Mouse (Mus musculus): ENCODE measurements around the gene Slitrk5. TPM values are rescaled to one million over a fixed set of nuclear protein-coding genes. Genes with fewer than 3 reads are reported as not detected.
A peak's percentile ranks its signal among the peaks of the same experiment; 100 is the strongest.

Slitrk5 gene
- polyA plus RNA-seq (2015; fragmentation: Nextera tagmentation; extraction: Ambion mirVana), result 33.1 and 36.2 TPM in 2 replicates

GRCm38 (mm10) chr14:111674664-111675147 is at the start of gene Slitrk5:
TSS of gene Slitrk5 (plus strand) at chr14:111675097.
- peak within 1 kb of the TSS; percentile 96 for H3K27ac ChIP-seq (replicated peaks)
- peak; percentile 62 for ATAC-seq (ENCODE audit: low FRiP score)
- WGBS, result under 1% methylated on average over 22 of the region's 22 CpGs
- no peaks in the 10 kb centered on the region for H3K27me3 ChIP-seq (replicated peaks)
- H3K9ac ChIP-seq (replicated peaks), result peak within 1 kb of the TSS; percentile 94
- peaks cover 14% of the 10 kb centered on the region; the same call in 1 of the 2 replicates for H3K4me1 ChIP-seq
- peak within 1 kb of the TSS; percentile 71 for H3K4me2 ChIP-seq
- H3K9me3 ChIP-seq (replicated peaks), result no peaks in the 10 kb centered on the region
- 0 out of 2 replicates have a peak, but pooled peaks cover 3% of the 10 kb centered on the region for H3K36me3 ChIP-seq
- H3K4me3 ChIP-seq (replicated peaks), result peak within 1 kb of the TSS; percentile 82

DNA sequence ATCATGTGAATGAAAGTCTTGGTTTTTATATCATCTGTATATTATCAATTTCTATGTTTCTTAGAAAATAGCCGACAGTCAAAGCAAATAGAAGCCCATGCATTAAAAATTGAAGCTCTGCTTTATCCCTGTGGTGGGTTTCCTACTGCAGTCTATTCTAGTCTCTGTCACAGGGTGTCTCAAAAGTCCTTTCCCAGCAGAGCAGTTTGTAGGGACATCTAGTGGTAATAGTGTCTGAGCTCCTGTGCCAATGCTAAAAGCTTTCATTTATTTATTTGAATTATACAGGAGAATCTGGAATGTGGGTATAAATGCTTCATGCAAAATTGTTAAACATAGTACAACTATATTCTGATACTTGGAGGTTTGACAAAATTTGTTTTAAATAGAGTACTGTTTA is 2.0 kb upstream of the Slitrk5 start:
- H3K4me3 ChIP-seq (replicated peaks), result no peak overlapping the region
- no peaks in the 10 kb centered on the region for H3K27me3 ChIP-seq (replicated peaks)
- no peak overlapping the region for H3K9ac ChIP-seq (replicated peaks)
- H3K9me3 ChIP-seq (replicated peaks), result no peaks in the 10 kb centered on the region
- 34% methylated on average over 1 of the region's 1 CpGs for WGBS
- H3K36me3 ChIP-seq, result no peaks in the 10 kb centered on the region
- H3K27ac ChIP-seq (replicated peaks), result no peak overlapping the region
- peaks cover 6% of the 10 kb centered on the region; the same call in 1 of the 2 replicates for H3K4me1 ChIP-seq
- ATAC-seq (ENCODE audit: low FRiP score), result no peak
- no peak overlapping the region for H3K4me2 ChIP-seq

- under 1% methylated on average over 75 of the region's 94 CpGs for WGBS
- Histone ChIP-seq H3K4me2 (peak overlapping the region; percentile 71), H3K9me3 (replicated peaks) (no peaks in the 10 kb centered on the region), H3K27me3 (replicated peaks) (no peaks in the 10 kb centered on the region), H3K36me3 (0 out of 2 replicates have a peak, but pooled peaks cover 7% of the 10 kb centered on the region), H3K27ac (replicated peaks) (peak overlapping the region; percentile 96), H3K4me1 (peaks cover 19% of the 10 kb centered on the region; the same call in 1 of the 2 replicates), H3K9ac (replicated peaks) (peak overlapping the region; percentile 94), H3K4me3 (replicated peaks) (peak overlapping the region; percentile 82)
- ATAC-seq (ENCODE audit: low FRiP score), result peak; percentile 80
These were observed 591 bp downstream of the Slitrk5 start for GRCm38 (mm10) chr14:111675211-111676165.

GRCm38 (mm10) chr14:111676166-111676581 is 1.3 kb downstream of the Slitrk5 start:
- Histone ChIP-seq H3K4me2 (peak overlapping the region; percentile 71), H3K36me3 (0 out of 2 replicates have a peak, but pooled peaks cover 7% of the 10 kb centered on the region), H3K9ac (replicated peaks) (peak overlapping the region; percentile 94), H3K27ac (replicated peaks) (peak overlapping the region; percentile 96), H3K4me1 (peaks cover 26% of the 10 kb centered on the region), H3K27me3 (replicated peaks) (no peaks in the 10 kb centered on the region), H3K9me3 (replicated peaks) (no peaks in the 10 kb centered on the region), H3K4me3 (replicated peaks) (peak overlapping the region; percentile 82)
- ATAC-seq (ENCODE audit: low FRiP score), result peak; percentile 72
- under 1% methylated on average over 19 of the region's 19 CpGs for WGBS

GRCm38 (mm10) chr14:111676851-111677291 is 2.0 kb downstream of the Slitrk5 start:
- H3K4me3 ChIP-seq (replicated peaks), result peak overlapping the region; percentile 82
- peak overlapping the region; percentile 96 for H3K27ac ChIP-seq (replicated peaks)
- no peaks in the 10 kb centered on the region for H3K27me3 ChIP-seq (replicated peaks)
- WGBS, result 0% methylated on average over 18 of the region's 18 CpGs
- peak; percentile 29; the same call in 1 of the 2 replicates for ATAC-seq (ENCODE audit: low FRiP score)
- peak overlapping the region; percentile 71 for H3K4me2 ChIP-seq
- H3K9me3 ChIP-seq (replicated peaks), result no peaks in the 10 kb centered on the region
- H3K36me3 ChIP-seq, result 0 out of 2 replicates have a peak, but pooled peaks cover 7% of the 10 kb centered on the region
- peaks cover 33% of the 10 kb centered on the region for H3K4me1 ChIP-seq
- peak overlapping the region; percentile 94 for H3K9ac ChIP-seq (replicated peaks)

GRCm38 (mm10) chr14:111677361-111678070 is 2.6 kb downstream of the Slitrk5 start:
- Histone ChIP-seq H3K27me3 (replicated peaks) (no peaks in the 10 kb centered on the region), H3K27ac (replicated peaks) (peak overlapping the region; percentile 96), H3K4me2 (peak overlapping the region; percentile 71), H3K4me3 (replicated peaks) (peak overlapping the region; percentile 82), H3K4me1 (peaks cover 36% of the 10 kb centered on the region), H3K9me3 (replicated peaks) (no peaks in the 10 kb centered on the region), H3K9ac (replicated peaks) (peak overlapping the region; percentile 94), H3K36me3 (0 out of 2 replicates have a peak, but pooled peaks cover 7% of the 10 kb centered on the region)
- 3% methylated on average over 17 of the region's 17 CpGs for WGBS
- ATAC-seq (ENCODE audit: low FRiP score), result no peak

DNA sequence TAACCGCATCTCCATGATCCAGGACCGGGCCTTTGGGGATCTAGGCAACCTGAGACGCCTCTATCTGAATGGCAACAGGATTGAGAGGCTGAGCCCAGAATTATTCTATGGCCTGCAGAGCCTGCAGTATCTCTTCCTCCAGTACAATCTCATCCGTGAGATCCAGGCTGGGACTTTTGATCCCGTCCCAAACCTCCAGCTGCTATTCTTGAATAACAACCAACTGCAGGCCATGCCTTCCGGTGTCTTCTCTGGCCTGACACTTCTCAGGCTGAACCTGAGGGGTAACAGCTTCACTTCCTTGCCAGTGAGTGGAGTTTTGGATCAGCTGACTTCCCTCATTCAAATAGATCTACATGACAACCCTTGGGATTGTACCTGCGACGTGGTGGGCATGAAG is 5.4 kb downstream of the Slitrk5 start:
- WGBS, result 70% methylated on average over 8 of the region's 8 CpGs
- Histone ChIP-seq H3K27me3 (replicated peaks) (no peaks in the 10 kb centered on the region), H3K36me3 (0 out of 2 replicates have a peak, but pooled peaks cover 7% of the 10 kb centered on the region), H3K4me1 (peaks cover 33% of the 10 kb centered on the region), H3K4me2 (peak overlapping the region; percentile 75), H3K4me3 (replicated peaks) (no peak overlapping the region; the same call in 1 of the 2 replicates), H3K9me3 (replicated peaks) (no peaks in the 10 kb centered on the region), H3K27ac (replicated peaks) (no peak overlapping the region), H3K9ac (replicated peaks) (no peak overlapping the region; the same call in 1 of the 2 replicates)
- ATAC-seq (ENCODE audit: low FRiP score), result no peak

DNA sequence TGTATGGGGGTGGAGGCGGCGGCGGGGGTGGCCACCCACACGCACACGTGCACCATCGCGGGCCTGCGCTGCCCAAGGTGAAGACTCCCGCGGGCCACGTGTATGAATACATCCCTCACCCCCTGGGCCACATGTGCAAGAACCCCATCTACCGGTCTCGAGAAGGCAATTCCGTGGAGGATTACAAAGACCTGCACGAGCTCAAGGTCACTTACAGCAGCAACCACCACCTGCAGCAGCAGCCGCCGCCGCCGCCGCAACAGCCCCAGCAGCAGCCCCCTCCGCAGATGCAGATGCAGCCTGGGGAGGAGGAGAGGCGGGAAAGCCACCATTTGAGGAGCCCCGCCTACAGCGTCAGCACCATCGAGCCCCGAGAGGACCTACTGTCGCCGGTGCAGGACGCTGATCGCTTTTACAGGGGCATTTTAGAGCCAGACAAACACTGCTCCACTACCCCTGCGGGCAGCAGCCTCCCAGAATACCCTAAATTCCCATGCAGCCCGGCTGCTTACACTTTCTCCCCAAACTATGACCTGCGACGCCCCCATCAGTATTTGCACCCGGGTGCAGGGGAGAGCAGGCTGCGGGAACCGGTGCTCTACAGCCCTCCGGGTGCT is 6.3 kb downstream of the Slitrk5 start:
- no peaks in the 10 kb centered on the region for H3K27me3 ChIP-seq (replicated peaks)
- 1% methylated on average over 37 of the region's 38 CpGs for WGBS
- peaks cover 33% of the 10 kb centered on the region for H3K4me1 ChIP-seq
- H3K4me3 ChIP-seq (replicated peaks), result peak overlapping the region; percentile 41
- H3K36me3 ChIP-seq, result 0 out of 2 replicates have a peak, but pooled peaks cover 7% of the 10 kb centered on the region
- no peaks in the 10 kb centered on the region for H3K9me3 ChIP-seq (replicated peaks)
- H3K4me2 ChIP-seq, result peak overlapping the region; percentile 75
- peak; percentile 42 for ATAC-seq (ENCODE audit: low FRiP score)
- H3K27ac ChIP-seq (replicated peaks), result peak overlapping the region; percentile 54
- H3K9ac ChIP-seq (replicated peaks), result peak overlapping the region; percentile 35

GRCm38 (mm10) chr14:111681773-111682172 is 6.9 kb downstream of the Slitrk5 start:
- WGBS, result 6% methylated on average over 13 of the region's 13 CpGs

GRCm38 (mm10) chr14:111683543-111683942 is 8.6 kb downstream of the Slitrk5 start:
- no peaks in the 10 kb centered on the region for H3K27me3 ChIP-seq (replicated peaks)
- no peaks in the 10 kb centered on the region for H3K9me3 ChIP-seq (replicated peaks)
- no peak overlapping the region for H3K4me2 ChIP-seq
- no peak for ATAC-seq (ENCODE audit: low FRiP score)
- no peak overlapping the region for H3K27ac ChIP-seq (replicated peaks)
- no peak overlapping the region for H3K9ac ChIP-seq (replicated peaks)
- H3K4me3 ChIP-seq (replicated peaks), result no peak overlapping the region
- 0 out of 2 replicates have a peak, but pooled peaks cover 7% of the 10 kb centered on the region for H3K36me3 ChIP-seq
- peaks cover 30% of the 10 kb centered on the region for H3K4me1 ChIP-seq
- WGBS, result 61% methylated on average over 4 of the region's 4 CpGs

More at GRCm38 (mm10) chr14:111681773-111682172, 6.9 kb downstream of the Slitrk5 start:
- peak overlapping the region; percentile 35 for H3K9ac ChIP-seq (replicated peaks)
- H3K9me3 ChIP-seq (replicated peaks), result no peaks in the 10 kb centered on the region
- no peaks in the 10 kb centered on the region for H3K27me3 ChIP-seq (replicated peaks)
- H3K36me3 ChIP-seq, result 0 out of 2 replicates have a peak, but pooled peaks cover 7% of the 10 kb centered on the region
- H3K4me3 ChIP-seq (replicated peaks), result peak overlapping the region; percentile 41
- H3K4me1 ChIP-seq, result peaks cover 33% of the 10 kb centered on the region
- H3K4me2 ChIP-seq, result peak overlapping the region; percentile 75
- ATAC-seq (ENCODE audit: low FRiP score), result peak; percentile 29; the same call in 1 of the 2 replicates
- H3K27ac ChIP-seq (replicated peaks), result peak overlapping the region; percentile 54; the same call in 1 of the 2 replicates

All from neural tube, embryonic 15.5 days (tissue).